Mouse (Mus musculus) heart, adult 2 months (tissue): Measurements from ENCODE around the gene Ctu2. TPM values are rescaled to one million over a fixed set of nuclear protein-coding genes. Genes with fewer than 3 reads are reported as not detected.

Source experiments
- DNase-seq, 2 experiments: peaks; one replicate each; pipeline ENCODE4 v3.0.0; 2021
- H3K27ac ChIP-seq: fragments of 200-600 bp; 2 replicates; pipeline ENCODE4 v1.8.1; 2022
- H3K27me3 ChIP-seq: fragments of 200-500 bp; 2 replicates; pipeline ENCODE4 v1.6.1; 2012; ENCODE audit warnings: mild to moderate bottlenecking, low read length, inconsistent platforms, mixed read lengths; ENCODE audit not compliant: control insufficient read depth, insufficient read depth
- H3K36me3 ChIP-seq: fragments of 200-500 bp; 2 replicates; pipeline ENCODE4 v1.6.1; 2012; ENCODE audit warnings: low read length, inconsistent platforms; ENCODE audit not compliant: control insufficient read depth, insufficient read depth
- H3K4me1 ChIP-seq: fragments of 200-500 bp; 2 replicates; pipeline ENCODE4 v1.6.1; 2011; ENCODE audit warnings: low read length; ENCODE audit not compliant: control insufficient read depth, insufficient read depth
- H3K4me3 ChIP-seq: fragments of 200-600 bp; 2 replicates; pipeline ENCODE4 v1.8.1; 2022
- H3K79me2 ChIP-seq: fragments of 200-500 bp; replicated peaks from 2 replicates; pipeline ENCODE4 v1.6.1; 2012; ENCODE audit warnings: mild to moderate bottlenecking, inconsistent platforms, low read length, moderate library complexity, mixed read lengths; ENCODE audit not compliant: control insufficient read depth, insufficient read depth
- H3K9ac ChIP-seq: fragments of 200-500 bp; 2 replicates; pipeline ENCODE4 v1.6.1; 2012; ENCODE audit warnings: low read depth, mild to moderate bottlenecking, control low read depth, inconsistent platforms, low read length, mixed read lengths
- CTCF ChIP-seq: fragments of 200-600 bp; IDR thresholded peaks from 2 replicates; pipeline ENCODE4 v1.8.1; 2022; ENCODE audit warnings: antibody characterized with exemption, mild to moderate bottlenecking, moderate library complexity
- EP300 ChIP-seq: fragments of 200-500 bp; IDR thresholded peaks from 2 replicates; pipeline ENCODE4 v1.6.1; 2011; ENCODE audit warnings: low read depth, low read length, control low read depth; ENCODE audit not compliant: insufficient read depth
- POLR2A ChIP-seq: fragments of 200-500 bp; IDR thresholded peaks from 2 replicates; pipeline ENCODE4 v1.6.1; 2011; ENCODE audit warnings: mild to moderate bottlenecking, low read depth, low read length, control low read depth; ENCODE audit not compliant: insufficient read depth
- WGBS: fragments of 180-500 bp; shearing (Covaris S2); methylation state at CpG from one replicate; pipeline ENCODE4 v1.1.7; 2018; 5-methylcytosine and 5-hydroxymethylcytosine counted together
- intact Hi-C: fragments of 180-260 bp; cut with DNase I; formaldehyde crosslinking; loops from one replicate; pipeline ENCODE4 v1.15.1; 2025
- long read RNA-seq: library from polyadenylated mRNA; stranded (forward); transcript quantifications from one replicate; pipeline ENCODE4 v2.0.0, GENCODE M21; 2021
- polyA plus RNA-seq: library from polyadenylated mRNA; depleted of rRNA; stranded (reverse); fragments of >200 nt; gene quantifications from 2 replicates; pipeline ENCODE4 v1.2.3, GENCODE M21; 2012; rRNA removed
- total RNA-seq, 2 experiments: library from RNA; stranded (reverse); gene quantifications; 2 replicates each; pipeline ENCODE4 v1.2.3; 2021

Gene Ctu2
- total RNA-seq (1 to 10 TPM; 5.6 to 7.7 TPM), polyA plus RNA-seq (12.3 and 15.8 TPM in 2 replicates)
- long read RNA-seq, partial matches to known transcripts, result 0 of 4 reads
- long read RNA-seq, other reads (novel, unspliced or antisense), result 0 of 4 reads

GRCm38 (mm10) chr8:122475580-122476320 lies at the start of gene Ctu2, which contains the start of gene Rnf166:
Ctu2 (plus strand) TSS chr8:122476143.
Rnf166 (minus strand) TSS chr8:122476064.
- WGBS, result under 1% methylated on average over 103 of the region's 103 CpGs
- Histone ChIP-seq H3K4me1 (peaks cover 7% of the 10 kb centered on the region), H3K79me2 (no peaks in the 10 kb centered on the region; the same call in 1 of the 2 replicates), H3K27me3 (no peaks in the 10 kb centered on the region), H3K9ac (peak within 1 kb of the TSS; percentile 90), H3K36me3 (no peaks in the 10 kb centered on the region), H3K4me3 (peak within 1 kb of the TSS; percentile 97), H3K27ac (peak within 1 kb of the TSS; percentile 92)
- peak; percentile 55; the same call in 1 of the 2 replicates for TF ChIP-seq POLR2A
- peak; percentile 16; the same call in 1 of the 2 replicates for TF ChIP-seq CTCF
- TF ChIP-seq EP300, result peak; percentile 50; the same call in 1 of the 2 replicates
- intact Hi-C loops, result loop anchor here (2.0 to 10.0 kb wide), 3 partner anchors 27 to 739 kb away; partner anchors contain the start of genes Chmp1a, Spata33 and Zc3h18
- DNase-seq, result peak; percentile 94 to 98

GRCm38 (mm10) chr8:122426145-122426544 lies 49.8 kb upstream of the Ctu2 start:
- Histone ChIP-seq H3K9ac (no peak overlapping the region), H3K27ac (no peak overlapping the region), H3K79me2 (no peaks in the 10 kb centered on the region), H3K27me3 (no peaks in the 10 kb centered on the region), H3K4me3 (no peak overlapping the region), H3K36me3 (no peaks in the 10 kb centered on the region), H3K4me1 (peaks cover 2% of the 10 kb centered on the region)
- DNase-seq, result peak in 1 of 2 experiments; percentile 17
- intact Hi-C loops, result no loop called here
- 62% methylated on average over 9 of the region's 9 CpGs for WGBS
- TF ChIP-seq CTCF, result no peak
- no peak for TF ChIP-seq POLR2A
- no peak for TF ChIP-seq EP300

- Histone ChIP-seq H3K27me3 (no peaks in the 10 kb centered on the region), H3K36me3 (no peaks in the 10 kb centered on the region), H3K4me3 (no peak overlapping the region), H3K4me1 (peaks cover 4% of the 10 kb centered on the region), H3K27ac (no peak overlapping the region), H3K9ac (no peak overlapping the region), H3K79me2 (no peaks in the 10 kb centered on the region)
- no peak for DNase-seq
- WGBS, result 90% methylated on average over 7 of the region's 7 CpGs
- TF ChIP-seq EP300, result no peak
- TF ChIP-seq CTCF, result no peak
- no peak for TF ChIP-seq POLR2A
- intact Hi-C loops, result no loop called here
Measured at GRCm38 (mm10) chr8:122427607-122428006, 48.3 kb upstream of the Ctu2 start.

GRCm38 (mm10) chr8:122428163-122428562 lies 47.8 kb upstream of the Ctu2 start:
- H3K27me3 ChIP-seq, result no peaks in the 10 kb centered on the region
- no peak for DNase-seq
- no peak for TF ChIP-seq POLR2A
- TF ChIP-seq EP300, result no peak
- no peak for TF ChIP-seq CTCF
- H3K9ac ChIP-seq, result no peak overlapping the region
- no peaks in the 10 kb centered on the region for H3K36me3 ChIP-seq
- 87% methylated on average over 9 of the region's 9 CpGs for WGBS
- no peak overlapping the region for H3K27ac ChIP-seq
- no peak overlapping the region for H3K4me3 ChIP-seq
- intact Hi-C loops, result no loop called here
- H3K4me1 ChIP-seq, result peaks cover 6% of the 10 kb centered on the region
- H3K79me2 ChIP-seq, result no peaks in the 10 kb centered on the region

- intact Hi-C loops, result no loop called here
- no peak overlapping the region for H3K4me3 ChIP-seq
Measured at GRCm38 (mm10) chr8:122430058-122430636, 45.8 kb upstream of the Ctu2 start.

More at GRCm38 (mm10) chr8:122430058-122430636, 45.8 kb upstream of the Ctu2 start:
- DNase-seq, result peak in 1 of 2 experiments; percentile 65
- H3K27me3 ChIP-seq, result no peaks in the 10 kb centered on the region
- TF ChIP-seq EP300 (no peak), POLR2A (0 out of 2 replicates have a peak, but pooled peaks have one; percentile 6), CTCF (no peak)
- no peak overlapping the region for H3K9ac ChIP-seq
- no peaks in the 10 kb centered on the region for H3K36me3 ChIP-seq
- H3K79me2 ChIP-seq, result no peaks in the 10 kb centered on the region
- peaks cover 4% of the 10 kb centered on the region; the same call in 1 of the 2 replicates for H3K4me1 ChIP-seq
- H3K27ac ChIP-seq, result no peak overlapping the region; the same call in 1 of the 2 replicates
- 80% methylated on average over 10 of the region's 10 CpGs for whole genome bisulfite sequencing
